Mouse (Mus musculus) megakaryocyte progenitor cell, adult 5-6 weeks (primary cell): Measurements from ENCODE around the gene Olfr520. TPM values are rescaled to one million over a fixed set of nuclear protein-coding genes. Genes with fewer than 3 reads are reported as not detected.
"Not testable (repeated sequence)": the region's sequence is repeated elsewhere in the genome, so short reads cannot be mapped to it uniquely, and the experiment has no call there.

Experiments
- ATAC-seq: replicated peaks from 2 replicates; pipeline ENCODE4 v1.8.0; 2016; ENCODE audit warnings: mild to moderate bottlenecking, moderate TSS enrichment, inconsistent platforms; ENCODE audit not compliant: poor library complexity
- total RNA-seq, 2 experiments: library from RNA; stranded (forward) in 1 of 2; stranded (reverse) in 1 of 2; fragments of 157-497, 149-512 nt in 1 of 2; fragments of 200-1000 nt in 1 of 2; gene quantifications; 2 replicates each; pipeline versions ENCODE4 v1.2.3 to v1.2.4; 2015 to 2017

The Olfr520 gene
- total RNA-seq (2015) = not detected in 2 replicates
- not detected in 2 replicates for total RNA-seq (2017)

DNA sequence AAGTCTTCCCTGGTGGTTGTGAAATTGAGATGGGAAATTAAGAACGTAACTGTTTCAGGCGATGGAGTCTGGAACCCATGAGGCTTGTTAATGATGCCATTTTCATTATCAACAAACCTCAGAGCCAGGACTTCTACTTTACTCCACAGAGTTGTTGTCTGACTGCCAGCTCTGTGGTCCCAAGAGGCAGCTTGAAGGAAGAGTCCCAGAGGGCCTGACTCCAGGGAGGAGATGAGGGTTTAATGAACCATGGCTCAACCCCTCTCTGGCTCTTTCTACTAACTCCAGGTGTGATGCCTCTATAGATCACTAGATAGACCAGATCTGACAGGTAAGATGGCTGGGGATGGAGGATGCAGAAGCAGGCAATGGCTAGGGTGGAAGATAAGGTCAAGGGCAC lies at the start of gene Olfr520:
Gene Olfr520, plus strand, starts transcription at position 301 of the 400 bp plus-strand sequence.
- no peak for ATAC-seq

DNA sequence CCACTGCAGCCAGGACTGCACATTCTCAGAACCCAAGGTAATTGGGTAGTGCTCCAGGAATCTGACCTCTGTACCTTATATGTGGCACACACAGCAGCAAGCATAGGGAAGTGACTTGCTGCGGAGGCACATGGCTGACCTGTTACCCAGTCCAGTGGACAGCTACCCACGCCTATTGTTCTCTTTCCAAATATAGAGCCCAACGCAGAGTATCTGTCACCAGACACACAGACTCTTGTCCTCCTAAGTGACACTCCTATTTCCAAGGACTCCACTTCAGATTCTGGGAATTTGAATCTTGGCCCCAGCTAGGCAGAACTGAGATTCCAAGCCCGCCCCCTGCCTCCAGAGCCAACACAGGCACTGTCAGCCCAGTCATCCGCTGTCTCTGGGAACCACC lies 49.3 kb upstream of the Olfr520 start:
- no peak for ATAC-seq

DNA sequence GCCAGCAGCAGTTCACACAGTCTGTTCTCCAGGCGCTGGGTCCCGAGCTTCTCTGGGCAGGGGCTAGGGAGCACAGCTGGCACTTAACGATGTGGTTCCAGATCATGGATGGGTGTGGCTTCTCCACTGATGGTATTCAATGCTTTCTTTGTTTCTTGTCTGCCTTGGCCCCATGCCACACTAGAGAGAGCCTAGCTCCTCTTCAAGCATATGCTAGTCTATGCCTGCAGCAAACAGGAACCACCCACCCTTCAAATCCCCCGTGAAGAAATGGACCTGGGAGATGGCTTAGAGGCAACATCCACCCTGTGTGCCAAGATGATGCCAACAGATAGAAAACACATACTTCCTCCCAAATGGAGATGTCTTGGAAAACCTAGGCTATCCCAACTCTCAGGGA lies 46.0 kb upstream of the Olfr520 start:
- ATAC-seq = no peak

DNA sequence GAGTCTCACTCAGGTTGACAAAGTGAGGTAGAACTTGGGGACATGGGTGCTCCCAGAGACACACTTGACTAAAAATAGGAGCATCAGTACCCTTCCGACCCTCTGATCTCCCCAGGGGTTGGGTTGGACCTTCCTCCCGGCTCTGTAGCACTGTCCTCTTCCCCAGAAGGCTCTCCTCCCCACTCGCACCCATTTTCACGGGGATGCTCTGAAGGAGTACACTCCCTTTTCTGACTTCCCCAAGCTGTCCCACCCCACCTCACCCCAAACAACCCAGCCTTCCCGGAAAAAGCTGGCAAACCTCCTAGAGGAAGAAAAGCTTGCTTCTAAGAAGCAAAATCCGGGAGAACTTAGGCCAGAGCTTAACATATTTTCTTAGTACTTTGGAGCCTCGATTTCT lies 39.3 kb upstream of the Olfr520 start:
- ATAC-seq = no peak

DNA sequence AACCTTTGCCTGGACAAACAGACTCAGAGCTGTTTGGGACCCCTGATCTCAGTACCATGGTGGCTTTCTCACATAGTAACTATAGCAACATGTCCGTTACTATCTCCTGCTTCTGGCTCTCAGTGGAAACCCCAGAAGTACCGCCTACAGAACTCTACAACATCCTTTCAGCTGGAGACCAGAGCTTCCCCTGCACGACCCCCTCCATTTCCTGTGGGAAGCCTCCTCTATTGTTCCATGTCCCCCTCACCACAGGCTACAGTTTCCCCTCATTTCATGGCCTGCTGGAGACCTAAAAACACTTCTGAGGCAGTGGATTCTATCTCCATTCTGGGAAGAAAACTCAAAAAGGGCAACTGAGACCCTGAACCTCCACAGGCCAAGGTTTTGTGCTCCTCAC lies 37.7 kb upstream of the Olfr520 start:
- no peak for ATAC-seq

DNA sequence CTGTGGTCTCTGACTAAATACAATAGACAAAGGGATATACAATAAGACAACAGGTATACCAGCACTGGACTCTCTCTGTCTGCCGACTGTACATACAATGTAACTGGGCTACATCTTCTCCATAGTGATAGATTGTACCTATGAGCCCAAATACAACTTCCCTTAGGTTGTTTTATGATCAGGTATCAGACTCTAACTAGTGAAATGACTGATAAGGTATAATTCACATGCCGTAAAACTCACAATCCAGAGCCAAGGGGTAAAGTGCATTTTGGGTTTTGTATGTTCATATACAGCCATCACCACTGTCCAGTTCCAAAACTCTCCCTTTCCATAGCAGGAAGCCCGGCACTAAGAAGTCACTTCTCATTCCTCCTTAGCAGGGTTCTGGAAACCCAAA lies 36.7 kb upstream of the Olfr520 start:
- no peak for ATAC-seq

DNA sequence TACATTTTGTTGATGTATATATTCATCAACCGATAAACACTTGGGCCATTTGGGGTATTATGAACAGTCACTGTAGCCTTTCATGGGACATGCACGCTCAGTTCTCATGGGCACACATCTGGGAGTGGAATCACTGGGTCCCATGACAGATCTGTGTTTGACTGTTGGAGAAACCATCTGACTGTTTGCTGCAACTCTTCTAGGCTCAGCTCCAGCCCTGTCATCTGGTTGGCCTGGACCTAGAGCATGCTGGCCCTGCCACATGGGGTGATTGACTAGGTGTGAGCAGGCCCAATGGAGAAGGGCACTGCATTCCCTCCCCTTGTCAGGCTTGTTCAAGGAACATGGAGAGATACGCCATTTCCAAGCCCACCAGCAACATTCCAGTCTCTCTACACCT lies 36.1 kb upstream of the Olfr520 start:
- ATAC-seq = no peak

DNA sequence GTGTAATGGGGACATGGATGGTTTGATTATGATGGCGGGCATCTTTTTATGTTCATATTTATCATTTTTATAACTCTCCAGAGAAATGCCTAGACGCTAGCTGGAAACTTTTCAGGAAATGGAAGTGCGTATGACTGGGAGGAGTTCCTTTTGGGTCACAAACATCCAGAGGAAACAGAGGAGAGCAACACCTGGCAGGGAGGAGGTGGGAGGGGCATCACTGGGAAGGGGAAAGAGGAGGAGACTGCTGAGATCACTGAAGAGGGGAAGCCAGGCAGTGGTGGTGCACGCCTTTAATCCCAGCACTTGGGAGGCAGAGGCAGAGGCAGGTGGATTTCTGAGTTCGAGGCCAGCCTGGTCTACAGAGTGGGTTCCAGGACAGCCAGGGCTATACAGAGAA lies 35.6 kb upstream of the Olfr520 start:
- not testable (repeated sequence) for ATAC-seq

DNA sequence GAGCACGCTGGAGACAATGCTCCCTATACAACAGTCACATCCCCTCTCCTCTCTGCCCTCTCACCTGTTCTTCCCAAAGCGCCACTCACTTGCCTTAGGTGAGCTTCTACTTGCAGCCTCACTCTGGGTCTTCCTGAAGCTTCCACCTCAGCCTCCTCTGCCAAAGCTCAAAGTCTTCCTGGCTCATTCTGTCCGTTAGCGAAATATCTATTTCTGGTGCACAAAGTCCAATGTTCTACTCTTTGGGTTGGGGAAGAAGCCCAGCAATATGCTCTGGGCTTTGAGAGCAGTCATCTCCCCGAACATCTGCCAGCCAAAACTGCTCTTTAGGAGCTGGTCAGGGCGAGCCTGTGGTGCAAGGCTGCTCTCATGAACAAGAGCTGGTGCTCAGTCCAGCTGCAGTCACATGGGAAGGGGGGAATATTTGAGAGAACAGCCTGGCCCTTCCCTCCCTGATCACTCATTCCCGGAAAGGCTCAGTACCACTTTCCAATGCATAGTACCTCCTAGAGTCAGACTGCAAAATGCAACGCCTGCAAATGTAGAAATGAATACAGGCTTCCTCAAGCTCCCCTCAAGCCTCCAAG lies 34.5 kb upstream of the Olfr520 start:
- ATAC-seq = no peak

DNA sequence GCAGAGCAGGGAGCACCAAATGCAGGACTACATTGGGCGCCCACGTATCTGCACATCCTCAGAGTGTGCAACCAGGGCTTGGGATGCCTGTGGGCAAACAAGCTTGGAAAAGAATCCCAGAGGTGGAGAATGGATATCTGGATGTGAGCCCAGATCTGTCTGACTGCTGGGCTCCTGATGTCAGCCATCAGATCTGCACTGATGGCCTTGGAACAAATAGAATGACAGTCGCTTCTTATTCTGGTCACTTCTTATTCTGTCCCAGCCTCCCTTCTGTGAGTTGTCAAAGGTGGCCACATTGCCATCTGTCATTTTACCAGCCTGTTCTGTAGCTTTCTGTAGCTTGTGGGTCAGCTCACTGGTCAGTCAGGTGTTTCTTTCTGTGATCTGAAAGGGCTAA lies 31.5 kb upstream of the Olfr520 start:
- ATAC-seq = no peak

DNA sequence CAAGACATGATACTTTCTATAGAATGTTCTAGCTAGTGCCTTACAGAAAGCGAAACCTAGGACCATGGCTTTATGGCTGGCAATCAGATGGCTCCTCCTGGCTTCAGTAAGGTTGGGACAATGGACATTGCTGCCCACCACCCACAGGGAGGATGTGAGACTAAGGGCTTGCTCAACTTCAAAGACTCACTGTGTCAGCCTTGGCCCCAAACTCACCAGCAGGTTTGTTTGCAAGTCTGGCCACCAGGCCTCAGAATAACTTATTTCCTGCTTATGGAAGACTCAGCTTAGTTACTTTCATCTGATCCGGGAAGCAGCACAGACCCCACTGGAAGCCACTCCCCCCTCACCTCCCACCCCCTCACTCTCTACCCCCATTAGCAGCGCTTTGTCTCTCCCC lies 31.0 kb upstream of the Olfr520 start:
- 0 out of 2 replicates have a peak, but pooled peaks have one; percentile 20 for ATAC-seq

DNA sequence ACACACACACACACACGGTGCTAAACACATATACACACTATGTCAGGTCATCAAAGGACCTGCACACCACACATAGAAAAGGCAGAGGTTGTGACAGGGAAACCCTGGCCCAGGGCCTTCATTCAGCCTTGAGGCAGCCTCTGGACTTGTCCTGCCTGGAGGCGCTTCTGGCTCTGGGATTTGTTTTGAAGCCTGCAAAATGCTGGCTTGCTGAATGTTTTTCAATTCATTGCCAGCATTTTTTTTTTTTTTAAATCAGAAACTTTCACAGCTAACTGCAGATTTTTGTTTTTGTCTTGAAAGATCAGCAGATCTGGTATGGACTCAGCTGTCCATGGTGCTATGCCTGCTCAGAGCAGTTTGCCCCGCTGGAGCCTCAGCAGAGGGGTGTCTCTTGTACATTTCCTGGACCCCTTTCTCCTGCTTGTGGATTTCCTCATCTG lies 30.3 kb upstream of the Olfr520 start:
- no peak for ATAC-seq

DNA sequence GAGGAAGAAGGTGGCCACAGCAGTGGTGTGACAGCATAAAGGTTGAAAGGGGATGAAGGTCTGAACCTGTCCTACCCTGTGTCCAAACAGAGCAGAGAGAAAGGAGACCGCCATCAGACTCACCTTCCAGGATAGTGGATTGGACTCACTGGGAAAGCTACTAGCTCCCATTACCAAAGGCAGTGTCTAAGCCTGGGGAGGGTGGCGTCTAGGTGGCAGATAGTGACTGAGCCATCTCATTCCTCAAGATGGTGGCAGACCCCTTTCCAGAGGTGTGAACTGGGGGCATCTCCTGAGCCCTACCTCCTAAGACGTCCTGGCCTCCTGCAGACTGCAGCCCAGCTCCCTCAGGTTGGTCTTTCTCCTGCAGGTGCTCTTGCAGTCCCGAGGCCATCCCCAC lies 29.4 kb upstream of the Olfr520 start:
- no peak for ATAC-seq

DNA sequence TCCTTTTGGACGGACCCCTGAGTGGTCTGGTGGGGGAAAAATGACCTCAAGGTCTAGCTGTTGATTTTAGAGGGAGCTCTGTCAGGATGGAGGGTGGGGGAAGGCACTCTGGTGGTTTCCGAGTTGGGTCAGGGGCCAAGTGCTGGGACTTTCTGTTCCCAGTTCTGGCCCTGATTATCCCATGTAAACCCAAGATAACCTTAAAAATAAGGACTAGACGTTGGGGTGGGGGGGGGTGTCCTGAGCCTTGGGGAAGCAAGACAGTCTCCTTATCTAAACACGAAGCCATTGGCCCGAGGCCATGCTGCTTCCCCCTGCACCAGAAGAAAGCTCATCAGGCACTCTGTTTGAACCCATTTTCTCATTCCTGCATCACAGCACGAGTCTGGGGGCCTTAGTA lies 27.9 kb upstream of the Olfr520 start:
- no peak for ATAC-seq

DNA sequence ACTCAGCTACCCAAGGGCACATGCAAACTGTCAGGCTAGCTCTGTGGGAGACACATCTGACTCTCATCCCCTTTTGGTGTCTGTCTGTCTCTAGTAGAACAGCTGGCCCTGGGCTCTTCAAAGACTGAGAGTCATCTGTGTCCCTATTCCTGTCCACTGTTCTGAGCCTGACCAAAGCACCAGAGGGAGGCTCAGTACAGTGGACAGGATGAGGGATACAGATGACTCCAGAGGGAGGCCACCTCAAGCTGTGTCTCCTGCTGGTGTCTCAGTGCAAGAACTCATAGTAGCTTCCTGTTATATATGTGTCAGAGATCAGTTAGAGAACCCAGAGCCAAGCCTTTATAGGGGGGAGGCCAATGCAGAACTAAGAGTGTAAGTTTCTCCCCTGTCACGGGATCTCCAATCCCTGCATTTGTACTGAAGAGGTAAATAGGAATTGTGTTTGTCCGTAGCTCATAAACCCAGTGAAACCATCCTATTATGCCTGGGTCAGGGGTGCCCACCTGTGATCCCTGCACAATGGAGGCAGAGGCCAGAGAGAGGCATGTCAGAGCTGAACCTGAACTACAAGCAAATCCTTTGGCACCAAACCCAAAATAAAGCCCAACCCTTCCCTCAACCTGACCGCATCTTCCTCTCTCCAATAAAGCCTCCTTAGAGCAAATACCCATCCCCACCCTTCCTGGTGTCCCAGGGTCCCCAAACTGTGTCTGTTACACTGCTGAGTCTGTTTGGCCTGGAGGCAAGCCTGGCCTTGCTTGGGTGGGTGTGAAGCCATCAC lies 25.1 kb upstream of the Olfr520 start:
- ATAC-seq = no peak

DNA sequence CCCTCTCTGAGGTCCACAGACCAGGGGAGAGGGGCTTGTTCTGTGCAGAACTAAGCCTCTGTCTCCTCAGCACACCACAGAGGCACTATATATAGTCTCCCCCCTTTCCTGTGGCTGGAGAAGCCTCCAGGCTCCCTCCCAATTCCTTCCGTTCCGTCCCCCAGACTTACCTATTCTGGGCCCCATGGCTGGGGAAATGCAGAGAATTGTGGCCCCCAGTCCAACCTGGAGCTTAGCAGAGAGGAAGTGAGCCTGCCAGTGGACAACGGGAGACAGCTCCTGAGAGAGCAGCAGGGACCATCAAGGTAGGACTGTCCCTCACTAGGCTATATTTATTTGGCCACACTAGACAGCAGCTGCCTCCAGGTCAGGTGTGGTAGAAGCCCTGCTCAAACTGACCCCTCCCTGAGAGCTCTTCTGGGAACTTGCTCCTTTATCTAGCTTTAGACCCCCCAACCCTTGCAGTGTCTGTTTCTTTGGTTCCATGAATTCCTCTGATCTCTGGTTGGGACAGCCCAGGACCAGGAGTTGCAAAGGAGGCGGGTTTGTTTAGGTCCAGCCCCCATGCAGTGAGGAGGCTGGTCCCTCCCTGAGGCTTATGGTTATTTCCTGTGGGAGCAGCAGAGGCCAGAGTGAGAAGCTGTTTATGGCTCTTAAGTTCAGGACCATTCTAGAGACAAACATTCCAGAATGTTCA lies 23.6 kb upstream of the Olfr520 start:
- ATAC-seq = no peak

DNA sequence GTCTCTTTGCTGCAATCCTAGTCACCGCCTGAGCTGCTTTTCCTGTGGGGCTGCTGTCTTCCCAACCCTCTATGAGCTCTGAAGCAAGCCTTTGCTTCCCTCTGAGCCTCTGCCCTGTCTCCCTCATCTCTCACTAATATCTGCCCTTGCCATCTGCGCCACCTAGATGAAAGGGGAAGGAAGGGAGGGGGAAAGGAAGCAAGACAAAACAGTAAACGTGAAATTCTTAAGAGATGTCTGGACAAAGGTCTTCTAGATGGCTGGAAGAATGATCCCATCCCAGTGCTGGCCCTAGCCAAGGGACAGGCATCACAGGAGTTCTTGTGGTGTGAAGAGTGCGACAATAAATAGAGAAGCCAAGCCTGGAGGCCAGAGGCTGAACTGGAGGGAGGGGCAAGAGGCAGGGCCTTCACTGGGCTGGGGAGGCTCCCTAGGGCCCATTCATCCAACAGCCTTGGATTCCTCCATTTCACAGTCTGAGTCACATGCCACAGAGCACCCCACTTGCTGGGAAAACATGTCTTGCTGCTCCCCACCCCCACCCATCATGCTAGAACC lies 23.0 kb upstream of the Olfr520 start:
- ATAC-seq = no peak

DNA sequence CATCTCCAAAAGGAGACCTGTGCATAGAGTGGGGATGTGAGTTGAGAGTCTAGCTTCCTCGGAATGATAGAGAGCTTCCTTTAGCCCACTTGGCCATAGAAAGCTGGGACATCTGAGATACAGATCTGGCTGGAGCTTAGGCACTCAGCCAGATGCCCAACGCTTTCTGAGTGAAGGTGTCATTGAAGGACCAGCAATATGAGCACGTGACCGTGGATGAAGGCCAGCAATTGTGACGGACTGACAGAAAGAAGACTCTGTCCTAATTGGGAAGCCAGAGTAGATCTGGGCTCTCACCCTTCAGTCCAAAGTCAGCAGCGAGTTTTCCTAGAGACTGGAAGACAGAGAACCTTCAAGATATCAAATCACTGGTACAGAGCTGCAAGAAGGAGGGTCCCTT lies 22.4 kb upstream of the Olfr520 start:
- ATAC-seq = no peak

DNA sequence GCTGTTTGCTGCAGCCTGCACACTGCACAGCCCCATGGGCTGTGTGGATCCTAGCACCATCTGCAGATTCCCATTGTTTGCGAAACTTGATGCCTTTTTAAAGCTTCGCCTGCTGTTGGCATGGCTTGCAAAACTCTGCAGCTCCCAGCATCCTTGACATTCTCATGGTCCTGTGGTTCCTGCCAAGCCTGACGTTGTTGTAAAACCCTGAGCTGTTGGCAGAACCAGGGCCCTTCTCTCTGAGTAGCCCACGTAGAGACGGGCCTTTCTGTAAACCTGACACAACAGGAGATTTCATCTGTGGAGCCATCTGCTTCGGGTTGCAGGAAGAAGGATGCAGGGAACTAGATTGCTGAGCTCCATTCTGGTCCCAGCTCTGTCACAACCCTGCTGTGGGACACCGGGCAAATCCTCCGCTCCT lies 21.8 kb upstream of the Olfr520 start:
- no peak for ATAC-seq

DNA sequence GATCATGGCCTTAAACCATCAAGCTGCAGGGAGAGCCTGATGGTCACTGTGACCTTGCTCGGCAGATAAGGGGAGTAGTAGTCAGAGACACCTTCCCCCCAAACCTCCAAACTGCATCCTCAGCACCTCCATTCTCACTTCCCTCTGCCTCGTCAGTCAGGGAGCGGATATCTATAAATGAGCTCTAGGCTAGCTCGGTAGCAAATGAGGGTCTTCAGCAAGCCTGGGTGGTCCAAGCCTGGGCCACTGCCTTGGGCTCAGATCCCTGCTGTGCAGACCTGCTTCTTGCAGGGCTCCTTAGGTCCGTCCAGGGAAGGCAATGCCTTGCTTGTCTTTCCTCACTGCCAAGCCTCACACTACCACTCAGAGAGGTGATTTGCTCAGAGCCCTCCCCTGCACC lies 21.3 kb upstream of the Olfr520 start:
- ATAC-seq = no peak

DNA sequence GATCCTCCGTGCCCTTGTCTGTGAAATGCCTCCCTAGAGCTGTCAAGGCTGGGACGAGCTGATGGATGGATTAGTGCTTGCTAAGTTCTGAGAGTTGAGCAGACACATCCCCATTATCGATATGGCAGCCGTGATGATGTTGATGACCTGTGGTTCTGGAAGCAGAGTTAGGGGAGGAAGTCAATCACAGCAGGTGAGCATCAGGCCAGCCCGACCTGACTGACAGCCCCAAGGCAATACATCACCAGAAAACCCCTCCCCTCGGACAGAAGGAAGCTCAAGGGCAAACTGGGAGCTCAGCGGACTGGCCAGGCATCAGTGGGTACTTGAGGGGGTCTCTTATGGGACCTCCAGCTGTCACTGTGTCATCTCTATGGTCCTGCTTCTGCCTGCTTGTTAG lies 20.1 kb upstream of the Olfr520 start:
- no peak for ATAC-seq

DNA sequence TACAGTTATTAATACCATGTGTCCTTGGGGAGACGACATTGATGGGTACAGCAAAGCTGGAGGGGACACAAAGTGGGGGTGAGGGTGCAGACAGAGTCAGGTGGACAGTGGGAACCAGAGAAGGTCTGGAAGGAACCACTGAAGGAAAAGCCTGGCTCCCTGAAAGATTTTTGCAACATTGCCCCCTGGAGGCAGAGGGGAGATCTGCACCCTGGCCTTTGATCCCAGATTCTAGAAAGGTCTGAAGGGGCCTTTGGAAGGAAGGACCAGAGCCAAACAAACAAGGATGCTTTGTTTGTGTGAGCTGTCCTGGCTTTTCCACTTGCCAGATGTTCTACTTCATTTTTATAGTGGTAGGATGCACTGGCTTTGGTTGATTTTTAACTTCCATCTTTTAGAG lies 19.6 kb upstream of the Olfr520 start:
- ATAC-seq = peak; percentile 69
